Mouse (Mus musculus): ENCODE measurements around the gene Men1.

The Men1 gene

DNA sequence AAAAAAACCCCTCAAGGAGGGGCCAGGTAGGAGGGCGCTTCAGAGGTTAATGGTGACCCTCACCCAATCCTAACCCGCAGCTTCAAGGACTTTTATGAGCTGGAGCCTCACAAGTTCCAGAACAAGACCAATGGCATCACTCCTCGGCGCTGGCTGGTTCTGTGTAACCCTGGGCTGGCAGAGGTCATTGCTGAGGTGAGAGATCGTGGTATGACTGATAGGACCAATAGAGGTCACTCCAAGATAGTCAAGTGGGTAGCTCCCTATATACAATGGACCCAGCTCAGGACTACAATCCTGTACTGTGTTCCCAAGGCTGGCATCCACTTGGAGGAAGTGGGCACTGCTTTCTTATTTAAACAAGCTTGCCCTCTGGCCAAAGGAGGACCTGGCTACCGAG is 55.5 kb downstream of the Men1 start:
- DNase-seq (ENCODE audit: low spot score in 2 of 2), result no peak

Data from spleen, postnatal 10 days (tissue).